Mouse (Mus musculus) kidney, adult 2 months (tissue): ENCODE measurements around the gene Gm21970. TPM values are rescaled to one million over a fixed set of nuclear protein-coding genes. Genes with fewer than 3 reads are reported as not detected.

Experiments
- DNase-seq: peaks from one replicate; pipeline ENCODE4 v3.0.0; 2021
- H3K27ac ChIP-seq: fragments of 200-500 bp; 2 replicates; pipeline ENCODE4 v1.5.1; 2012; ENCODE audit warnings: low read depth, low read length, control low read depth, inconsistent platforms; ENCODE audit not compliant: insufficient read depth
- H3K27me3 ChIP-seq: fragments of 200-500 bp; replicated peaks from 2 replicates; pipeline ENCODE4 v1.6.1; 2012; ENCODE audit warnings: mild to moderate bottlenecking, moderate library complexity, low read length, inconsistent platforms; ENCODE audit not compliant: control insufficient read depth, insufficient read depth
- H3K36me3 ChIP-seq: fragments of 200-500 bp; 2 replicates; pipeline ENCODE4 v1.6.1; 2012; ENCODE audit warnings: mild to moderate bottlenecking, moderate library complexity, low read length, inconsistent platforms; ENCODE audit not compliant: control insufficient read depth, insufficient read depth
- H3K4me1 ChIP-seq: fragments of 200-500 bp; 2 replicates; pipeline ENCODE4 v1.6.1; 2011; ENCODE audit warnings: low read length; ENCODE audit not compliant: control insufficient read depth, insufficient read depth
- H3K4me3 ChIP-seq: fragments of 200-500 bp; 2 replicates; pipeline ENCODE4 v1.5.1; 2011; ENCODE audit warnings: mild to moderate bottlenecking, low read depth, low read length, control low read depth; ENCODE audit not compliant: insufficient read depth
- CTCF ChIP-seq: fragments of 200-500 bp; conservative IDR thresholded peaks from 2 replicates; pipeline ENCODE4 v1.5.1; 2011; ENCODE audit warnings: low read depth, mild to moderate bottlenecking, control low read depth, low read length, moderate library complexity, mixed read lengths; ENCODE audit not compliant: insufficient read depth, insufficient read length
- POLR2A ChIP-seq: fragments of 200-500 bp; IDR thresholded peaks from one replicate; pipeline ENCODE4 v1.6.1; 2011; ENCODE audit warnings: low read depth, low read length, control low read depth
- WGBS: fragments of 180-500 bp; shearing (Covaris S2); methylation state at CpG from one replicate; pipeline ENCODE4 v1.1.7; 2018; 5-methylcytosine and 5-hydroxymethylcytosine counted together
- polyA plus RNA-seq: library from polyadenylated mRNA; depleted of rRNA; stranded (reverse); fragments of >200 nt; gene quantifications from 2 replicates; pipeline ENCODE4 v1.2.3, GENCODE M21; 2012

Gm21970 gene
- polyA plus RNA-seq, 1 experiment, result not detected

DNA sequence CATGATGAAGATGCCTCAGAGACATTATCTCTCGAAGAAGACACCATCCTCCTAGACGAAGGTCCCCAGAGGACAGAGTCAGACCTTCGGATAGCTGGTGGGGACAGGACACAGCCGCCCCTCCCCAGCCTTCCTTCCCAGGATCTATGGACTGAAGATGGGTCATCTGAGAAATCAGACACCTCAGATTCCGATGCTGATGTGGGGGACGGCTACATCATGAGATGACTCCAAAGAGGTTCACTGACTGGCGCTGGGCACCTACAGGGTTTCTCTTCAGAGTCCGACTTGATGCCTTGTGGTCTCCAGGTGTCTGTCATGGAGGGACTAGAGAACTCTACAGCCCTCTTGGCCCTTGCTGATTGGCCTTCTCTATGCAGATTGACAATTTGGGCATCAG is 12.7 kb downstream of the Gm21970 start:
- Histone ChIP-seq H3K4me1 (peaks cover 7% of the 10 kb centered on the region; the same call in 1 of the 2 replicates), H3K27ac (no peak overlapping the region), H3K27me3 (no peaks in the 10 kb centered on the region), H3K36me3 (no peaks in the 10 kb centered on the region), H3K4me3 (no peak overlapping the region)
- DNase-seq, result no peak
- 84% methylated on average over 8 of the region's 8 CpGs for WGBS
- TF ChIP-seq CTCF (no peak), POLR2A (no peak)

GRCm38 (mm10) chr16:91404828-91405577 is 13.5 kb downstream of the Gm21970 start:
- Histone ChIP-seq H3K27ac (peak overlapping the region; percentile 10; the same call in 1 of the 2 replicates), H3K4me3 (no peak overlapping the region), H3K4me1 (peaks cover 7% of the 10 kb centered on the region; the same call in 1 of the 2 replicates), H3K36me3 (no peaks in the 10 kb centered on the region), H3K27me3 (no peaks in the 10 kb centered on the region)
- no peak for TF ChIP-seq POLR2A
- no peak for TF ChIP-seq CTCF
- 51% methylated on average over 10 of the region's 10 CpGs for WGBS
- no peak for DNase-seq

DNA sequence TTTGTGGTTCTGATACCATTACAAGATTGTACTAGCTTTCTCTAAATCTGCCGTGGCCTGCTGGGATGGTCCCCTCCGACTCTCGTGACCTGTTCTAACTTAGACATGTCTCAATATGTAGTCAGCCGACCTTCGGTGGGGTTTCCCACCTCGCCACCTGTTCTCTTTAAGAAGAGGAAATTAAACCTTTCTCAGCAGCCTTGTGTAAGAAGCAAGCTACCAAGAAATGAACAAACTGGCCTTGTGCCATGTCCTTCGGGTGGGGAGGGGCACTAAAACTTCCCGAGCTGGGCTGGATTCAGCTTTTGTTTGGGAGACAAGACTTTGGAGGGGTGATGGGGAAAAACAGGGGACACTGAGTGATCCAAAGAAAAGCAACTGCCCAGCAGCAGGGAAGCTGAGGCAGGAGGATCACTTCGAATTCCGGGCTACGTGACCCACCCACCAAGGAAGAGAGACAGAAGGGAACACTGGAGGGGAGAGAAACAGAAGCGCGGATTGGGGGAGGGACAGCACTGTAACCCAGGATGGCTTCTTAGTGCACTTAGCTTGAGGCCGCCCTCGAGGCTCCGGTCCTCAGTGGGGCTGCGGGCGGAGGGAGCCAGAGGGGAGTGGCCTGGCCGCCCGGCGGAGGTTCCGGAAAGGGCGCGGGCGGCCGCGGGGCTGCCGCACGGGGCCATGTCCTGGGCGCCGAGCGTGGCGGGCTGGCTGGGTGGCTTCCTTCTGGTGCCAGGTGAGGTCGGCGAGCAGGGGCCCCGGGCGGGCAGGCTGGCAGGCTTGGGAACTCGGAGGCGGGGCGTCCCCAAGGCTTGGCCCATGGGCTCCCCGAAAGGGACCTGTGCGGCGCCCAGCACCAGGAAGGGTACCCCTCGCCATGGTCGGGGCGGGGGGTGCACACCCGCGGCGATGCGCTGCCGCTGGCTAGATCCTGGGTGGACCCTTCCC is 14.4 kb downstream of the Gm21970 start, which contains the start of gene Il10rb:
Il10rb (plus strand) TSS at position 525 of the 945 bp plus-strand sequence.
- Histone ChIP-seq H3K27ac (peak within 1 kb of the TSS; percentile 70), H3K36me3 (no peaks in the 10 kb centered on the region), H3K27me3 (no peaks in the 10 kb centered on the region), H3K4me3 (peak within 1 kb of the TSS; percentile 65), H3K4me1 (peaks cover 7% of the 10 kb centered on the region; the same call in 1 of the 2 replicates)
- TF ChIP-seq POLR2A (no peak), CTCF (no peak)
- WGBS, result 2% methylated on average over 50 of the region's 51 CpGs
- peak; percentile 88 for DNase-seq

GRCm38 (mm10) chr16:91406585-91407220 is 15.2 kb downstream of the Gm21970 start:
- no peaks in the 10 kb centered on the region for H3K36me3 ChIP-seq
- peak overlapping the region; percentile 70 for H3K27ac ChIP-seq
- H3K4me3 ChIP-seq, result peak overlapping the region; percentile 65
- TF ChIP-seq POLR2A, result no peak
- TF ChIP-seq CTCF, result no peak
- DNase-seq, result peak; percentile 69
- H3K4me1 ChIP-seq, result peaks cover 7% of the 10 kb centered on the region
- 4% methylated on average over 13 of the region's 13 CpGs for WGBS
- H3K27me3 ChIP-seq, result no peaks in the 10 kb centered on the region

- Histone ChIP-seq H3K27ac (peak overlapping the region; percentile 25), H3K36me3 (no peaks in the 10 kb centered on the region; the same call in 1 of the 2 replicates), H3K4me1 (peaks cover 13% of the 10 kb centered on the region), H3K4me3 (no peak overlapping the region), H3K27me3 (no peaks in the 10 kb centered on the region)
- peak; percentile 91 for DNase-seq
- TF ChIP-seq CTCF (no peak), POLR2A (no peak)
- WGBS, result 32% methylated on average over 12 of the region's 12 CpGs
These were observed 21.8 kb downstream of the Gm21970 start for GRCm38 (mm10) chr16:91413102-91413844.
